Mouse (Mus musculus): ENCODE results near the gene Gm4779.

GRCm38 (mm10) chrX:101767280-101767679, 26.9 kb downstream of the Gm4779 start:
- no peak for TF ChIP-seq CTCF (IDR thresholded peaks at IDR 0.05; ENCODE audit: low read depth)
- TF ChIP-seq EP300 (IDR thresholded peaks at IDR 0.05; ENCODE audit: low read depth) = no peak

Measured in liver, embryonic 14.5 days (tissue).